Mouse (Mus musculus): ENCODE results near the gene Olfr311.
A peak's percentile ranks its signal among the peaks of the same experiment; 100 is the strongest.
"Not testable (repeated sequence)": the region's sequence is repeated elsewhere in the genome, so short reads cannot be mapped to it uniquely, and the experiment has no call there.

The Olfr311 gene

GRCm38 (mm10) chr11:58838951-58839350, at the start of gene Olfr311:
Olfr311 (plus strand) TSS chr11:58839251.
- DNase-seq (ENCODE audit: extremely low spot score, low read depth, low spot score) = not testable (repeated sequence)

GRCm38 (mm10) chr11:58789532-58789931, 49.5 kb upstream of the Olfr311 start:
- DNase-seq (ENCODE audit: extremely low spot score, low read depth, low spot score) = no peak

- no peak for DNase-seq (ENCODE audit: extremely low spot score, low read depth, low spot score)
Measured at GRCm38 (mm10) chr11:58790053-58790452, 49.0 kb upstream of the Olfr311 start.

GRCm38 (mm10) chr11:58790646-58791045, 48.4 kb upstream of the Olfr311 start:
- no peak for DNase-seq (ENCODE audit: extremely low spot score, low read depth, low spot score)

GRCm38 (mm10) chr11:58795856-58796255, 43.2 kb upstream of the Olfr311 start:
- DNase-seq (ENCODE audit: extremely low spot score, low read depth, low spot score) = no peak

DNA sequence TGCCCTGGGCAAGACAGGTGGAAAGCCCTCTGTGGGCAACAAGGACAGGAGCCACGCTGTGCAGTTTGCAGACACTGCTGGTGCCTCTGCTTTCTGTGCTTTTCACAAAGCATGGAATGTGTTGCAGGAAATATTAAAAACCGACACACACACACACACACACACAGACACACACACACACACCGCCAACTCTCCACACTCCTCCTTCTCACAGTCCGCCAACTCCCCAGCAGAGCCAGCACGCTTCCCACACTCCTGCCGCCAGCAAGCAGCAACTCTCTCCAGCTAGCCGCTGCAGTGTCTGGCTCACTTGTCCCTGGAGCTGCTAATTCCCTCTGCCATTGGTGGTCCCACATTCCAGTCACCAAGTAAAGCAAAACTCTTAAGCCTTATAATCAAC, 42.2 kb upstream of the Olfr311 start:
- no peak for DNase-seq (ENCODE audit: extremely low spot score, low read depth, low spot score)

DNA sequence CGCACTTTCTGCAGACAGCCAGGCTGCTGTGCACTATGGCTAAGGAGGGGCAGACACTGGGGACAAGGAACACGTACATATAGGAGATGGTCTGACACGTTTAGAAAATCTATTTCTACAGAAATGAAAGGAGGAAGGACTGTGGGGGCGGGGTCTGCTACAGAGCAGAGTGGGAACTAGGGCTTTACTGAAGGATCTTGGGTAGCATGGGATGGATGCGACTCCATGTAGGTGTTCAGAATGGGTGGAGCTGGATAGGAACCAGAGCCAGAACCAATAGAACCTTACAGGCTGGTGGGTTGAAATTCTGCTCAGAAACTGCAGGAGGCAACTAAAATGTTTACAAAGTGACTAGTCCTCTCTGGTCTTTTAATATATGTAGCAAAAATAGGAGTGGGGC, 39.3 kb upstream of the Olfr311 start:
- no peak for DNase-seq (ENCODE audit: extremely low spot score, low read depth, low spot score)

GRCm38 (mm10) chr11:58801558-58802228, 37.4 kb upstream of the Olfr311 start, which contains the start of gene Fam183b:
Fam183b (minus strand) TSS chr11:58801960.
- DNase-seq (ENCODE audit: extremely low spot score, low read depth, low spot score) = no peak

- no peak for DNase-seq (ENCODE audit: extremely low spot score, low read depth, low spot score)
Measured at GRCm38 (mm10) chr11:58803871-58804270, 35.2 kb upstream of the Olfr311 start.

GRCm38 (mm10) chr11:58804393-58804792, 34.7 kb upstream of the Olfr311 start:
- no peak for DNase-seq (ENCODE audit: extremely low spot score, low read depth, low spot score)

DNA sequence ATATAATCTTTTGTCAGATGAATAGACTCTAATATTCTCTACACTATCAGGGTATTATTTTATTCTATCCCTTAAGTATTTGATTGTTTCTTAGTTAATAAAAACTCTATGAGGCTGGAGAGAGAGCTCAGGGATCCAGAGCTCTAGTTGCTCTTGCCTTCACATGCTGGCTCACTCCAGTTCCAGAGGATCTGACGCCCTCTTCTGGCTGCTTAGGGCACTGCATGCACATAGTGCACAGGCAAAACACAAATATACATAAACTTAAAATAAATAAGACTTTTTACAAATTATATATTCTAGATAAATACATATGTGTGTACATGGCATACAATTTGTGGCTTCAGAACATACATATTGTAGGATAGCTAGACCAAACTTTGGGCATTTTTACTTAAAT, 27.1 kb upstream of the Olfr311 start:
- DNase-seq (ENCODE audit: extremely low spot score, low read depth, low spot score) = no peak

GRCm38 (mm10) chr11:58814700-58815099, 24.4 kb upstream of the Olfr311 start, which contains the start of gene Olfr313:
Olfr313 (plus strand) TSS chr11:58815000.
- not testable (repeated sequence) for DNase-seq (ENCODE audit: extremely low spot score, low read depth, low spot score)

DNA sequence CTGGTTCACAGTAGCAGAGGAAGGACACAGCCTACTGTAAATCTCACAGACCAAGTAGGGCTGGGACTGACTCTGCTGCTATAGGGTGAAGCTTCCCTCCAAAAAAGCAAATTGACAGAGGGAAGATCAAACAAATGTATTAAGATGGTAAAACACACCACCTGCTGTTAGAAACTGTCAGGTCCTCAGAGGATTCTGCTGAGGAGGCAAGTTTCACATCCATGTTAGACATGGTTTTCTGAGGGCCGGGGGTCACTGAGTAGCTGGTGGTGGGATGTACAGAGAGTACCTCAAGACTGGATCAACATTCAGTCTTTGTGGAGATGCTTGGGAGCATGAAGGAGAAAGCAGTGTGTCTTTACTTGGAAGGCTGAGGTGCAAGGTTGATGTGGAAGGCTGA, 23.4 kb upstream of the Olfr311 start:
- no peak for DNase-seq (ENCODE audit: extremely low spot score, low read depth, low spot score)

DNA sequence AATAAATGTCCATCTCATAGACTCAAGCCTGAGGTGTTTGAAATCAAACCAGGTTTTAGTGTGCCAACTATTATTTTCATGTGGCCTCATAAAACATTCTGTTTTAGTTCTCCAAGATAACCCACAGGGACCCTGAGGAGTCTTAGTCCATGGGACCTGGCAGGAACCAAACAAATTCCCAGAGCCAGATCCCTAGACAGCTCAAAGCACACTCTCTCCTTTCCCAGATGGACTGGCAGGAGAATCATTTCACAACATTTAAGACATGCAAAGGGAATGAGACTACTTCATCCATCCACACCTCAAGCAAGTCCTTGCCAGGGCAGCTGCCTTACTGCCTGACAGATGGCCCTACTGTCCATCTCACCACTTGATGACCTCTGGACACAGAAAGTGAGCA, 10.1 kb upstream of the Olfr311 start, which contains the start of gene Olfr312:
Gene Olfr312 (plus strand): TSS at position 301 of the 400 bp plus-strand sequence.
- not testable (repeated sequence) for DNase-seq (ENCODE audit: extremely low spot score, low read depth, low spot score)

- DNase-seq (ENCODE audit: extremely low spot score, low read depth, low spot score) = no peak
Measured at GRCm38 (mm10) chr11:58829764-58830163, 9.3 kb upstream of the Olfr311 start.

GRCm38 (mm10) chr11:58832541-58832940, 6.5 kb upstream of the Olfr311 start:
- DNase-seq (ENCODE audit: extremely low spot score, low read depth, low spot score) = not testable (repeated sequence)

GRCm38 (mm10) chr11:58846919-58847461, 7.9 kb downstream of the Olfr311 start, which contains the start of gene Gm12258:
Gm12258 (plus strand) TSS chr11:58847158.
- peak; percentile 100 for DNase-seq (ENCODE audit: extremely low spot score, low read depth, low spot score)

- no peak for DNase-seq (ENCODE audit: extremely low spot score, low read depth, low spot score)
Measured at GRCm38 (mm10) chr11:58847636-58848035, 8.6 kb downstream of the Olfr311 start.

DNA sequence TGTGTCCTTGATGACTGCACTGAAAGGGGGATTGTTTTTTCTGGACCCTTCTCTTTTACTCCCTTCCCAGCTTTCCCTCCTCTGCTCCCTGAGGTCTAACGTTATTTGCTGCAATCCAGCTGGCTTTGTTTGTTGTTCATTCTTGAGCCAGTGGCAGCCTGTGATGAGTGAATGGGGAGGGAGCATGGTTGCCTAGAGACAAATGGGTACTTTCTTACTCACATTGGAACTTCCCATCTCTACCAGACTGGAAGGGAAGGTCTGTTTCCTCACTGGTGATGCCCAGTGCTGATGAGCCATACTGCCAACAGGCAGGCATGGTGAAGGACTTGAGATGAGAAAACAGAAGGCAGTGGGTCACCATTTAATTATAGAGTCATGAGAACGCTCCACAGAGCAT, 10.7 kb downstream of the Olfr311 start:
- DNase-seq (ENCODE audit: extremely low spot score, low read depth, low spot score) = no peak

GRCm38 (mm10) chr11:58860744-58861143, 21.7 kb downstream of the Olfr311 start:
- no peak for DNase-seq (ENCODE audit: extremely low spot score, low read depth, low spot score)

DNA sequence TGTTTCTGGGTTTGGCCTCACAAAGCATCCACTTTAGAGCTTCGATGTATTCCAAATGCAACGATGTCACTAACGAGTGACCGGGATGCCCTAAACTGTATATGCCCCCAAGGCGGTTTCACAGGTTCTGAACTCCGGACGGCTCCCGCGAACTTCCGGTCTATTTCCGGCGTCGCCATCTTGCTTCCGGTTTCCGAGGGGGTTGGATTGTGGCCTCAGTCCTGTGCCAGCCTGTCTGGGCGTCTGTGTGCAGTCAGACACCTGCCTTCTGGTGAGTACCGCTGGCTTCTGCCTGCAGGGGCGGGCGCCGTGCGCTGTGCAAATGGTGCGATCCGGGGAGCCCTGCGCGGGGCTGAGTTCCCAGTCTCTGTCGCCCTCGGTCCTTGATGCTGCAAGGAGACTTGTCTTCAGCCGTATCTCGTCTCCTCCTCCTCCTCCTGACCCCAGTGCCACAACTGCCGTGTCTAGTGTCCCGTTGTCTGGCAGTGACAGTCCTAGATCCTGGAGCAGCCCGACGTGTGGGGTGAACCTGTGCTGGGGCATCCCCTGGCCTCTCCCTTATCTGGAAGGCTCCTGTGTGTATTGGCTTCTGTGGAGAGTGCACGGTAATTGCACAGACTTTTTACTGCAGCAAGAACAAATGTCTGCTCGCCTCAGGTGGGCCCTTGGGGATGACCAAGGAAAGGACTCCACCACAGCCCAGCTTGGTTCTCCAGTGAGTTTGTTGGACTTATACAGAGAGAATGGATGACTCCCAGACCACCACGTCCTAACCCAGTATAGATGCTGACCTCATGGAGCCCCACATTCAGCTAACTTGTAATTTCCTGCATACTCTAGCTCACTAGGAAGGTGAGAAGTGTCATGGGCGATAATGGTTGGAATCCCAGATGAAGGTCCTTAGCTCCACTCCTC, 28.2 kb downstream of the Olfr311 start, which contains the start of gene 2810021J22Rik:
Gene 2810021J22Rik (plus strand): TSS at position 178 of the 915 bp plus-strand sequence.
- DNase-seq (ENCODE audit: extremely low spot score, low read depth, low spot score) = peak; percentile 56

All from hindlimb bud, embryonic 11.5 days (tissue).